Mouse (Mus musculus) bone marrow, adult 2 months (tissue): ENCODE measurements at regions not wholly inside any gene's neighbourhood (a gene's known extent, or its start where the extent isn't known, plus 50 kb on each side); places are given as distances from the start of the nearest gene placed in this dataset.

ENCODE experiments used
- H3K27ac ChIP-seq: fragments of 200-500 bp; 2 replicates; pipeline ENCODE4 v1.5.1; 2012; ENCODE audit warnings: low read depth, mild to moderate bottlenecking, control low read depth, inconsistent platforms, low read length; ENCODE audit not compliant: control insufficient read depth, poor library complexity, insufficient read depth
- H3K4me1 ChIP-seq: fragments of 200-500 bp; 2 replicates; pipeline ENCODE4 v1.6.1; 2011; ENCODE audit warnings: low read length; ENCODE audit not compliant: control insufficient read depth, insufficient read depth
- H3K4me3 ChIP-seq: fragments of 200-500 bp; replicated peaks from 2 replicates; pipeline ENCODE3; 2011; ENCODE audit warnings: mild to moderate bottlenecking, low read depth, low read length, control low read depth; ENCODE audit not compliant: control insufficient read depth
- CTCF ChIP-seq: fragments of 200-500 bp; IDR thresholded peaks from 2 replicates; pipeline ENCODE4 v1.5.1; 2011; ENCODE audit warnings: low read length, control low read depth; ENCODE audit not compliant: control insufficient read depth, insufficient read depth
- POLR2A ChIP-seq: fragments of 200-500 bp; IDR thresholded peaks from 2 replicates; pipeline ENCODE4 v1.6.1; 2011; ENCODE audit warnings: low read depth, mild to moderate bottlenecking, control low read depth, low read length, borderline replicate concordance; ENCODE audit not compliant: control insufficient read depth
- WGBS: fragments of 180-500 bp; shearing (Covaris S2); methylation state at CpG from one replicate; pipeline ENCODE4 v1.1.7; 2018; 5-methylcytosine and 5-hydroxymethylcytosine counted together

GRCm38 (mm10) chr16:93369766-93370146, 234.1 kb downstream of the Setd4 start:
- Histone ChIP-seq H3K4me3 (no peak overlapping the region), H3K27ac (no peak overlapping the region), H3K4me1 (no peaks in the 10 kb centered on the region)
- TF ChIP-seq POLR2A (no peak), CTCF (no peak)
- 85% methylated on average over 10 of the region's 10 CpGs for WGBS

GRCm38 (mm10) chr16:93368824-93369765, 234.8 kb downstream of the Setd4 start:
- WGBS = 79% methylated on average over 21 of the region's 21 CpGs
- Histone ChIP-seq H3K4me1 (no peaks in the 10 kb centered on the region), H3K27ac (no peak overlapping the region), H3K4me3 (no peak overlapping the region)
- TF ChIP-seq CTCF (no peak), POLR2A (no peak)

- Histone ChIP-seq H3K27ac (no peak overlapping the region), H3K4me1 (no peaks in the 10 kb centered on the region), H3K4me3 (no peak overlapping the region)
- 88% methylated on average over 6 of the region's 6 CpGs for WGBS
- TF ChIP-seq CTCF (no peak), POLR2A (no peak)
Measured at GRCm38 (mm10) chr16:93367995-93368394, 235.9 kb downstream of the Setd4 start.

- Histone ChIP-seq H3K4me3 (no peak overlapping the region), H3K4me1 (no peaks in the 10 kb centered on the region), H3K27ac (no peak overlapping the region)
- 88% methylated on average over 8 of the region's 8 CpGs for WGBS
- TF ChIP-seq POLR2A = no peak
- TF ChIP-seq CTCF = no peak
Measured at GRCm38 (mm10) chr16:93367246-93367805, 236.5 kb downstream of the Setd4 start.

- WGBS = 62% methylated on average over 5 of the region's 5 CpGs
- Histone ChIP-seq H3K4me1 (no peaks in the 10 kb centered on the region), H3K4me3 (no peak overlapping the region), H3K27ac (no peak overlapping the region)
- TF ChIP-seq POLR2A = no peak
- no peak for TF ChIP-seq CTCF
Measured at GRCm38 (mm10) chr16:93366383-93366941, 237.4 kb downstream of the Setd4 start.

- Histone ChIP-seq H3K4me1 (no peaks in the 10 kb centered on the region), H3K27ac (no peak overlapping the region), H3K4me3 (no peak overlapping the region)
- TF ChIP-seq CTCF (no peak), POLR2A (no peak)
- WGBS = 58% methylated on average over 3 of the region's 3 CpGs
Measured at GRCm38 (mm10) chr16:93365236-93365951, 238.5 kb downstream of the Setd4 start.

GRCm38 (mm10) chr16:93359772-93360171, 244.1 kb downstream of the Setd4 start:
- WGBS = 82% methylated on average over 8 of the region's 8 CpGs
- TF ChIP-seq POLR2A (no peak), CTCF (no peak)
- Histone ChIP-seq H3K4me3 (no peak overlapping the region), H3K27ac (no peak overlapping the region), H3K4me1 (no peaks in the 10 kb centered on the region)

GRCm38 (mm10) chr16:93358613-93359012, 245.2 kb downstream of the Setd4 start:
- Histone ChIP-seq H3K4me3 (no peak overlapping the region), H3K27ac (no peak overlapping the region), H3K4me1 (no peaks in the 10 kb centered on the region)
- no peak for TF ChIP-seq POLR2A
- no peak for TF ChIP-seq CTCF
- 78% methylated on average over 6 of the region's 6 CpGs for WGBS
